Mouse (Mus musculus) small intestine, adult 2 months (tissue): ENCODE data around the gene Adgrf5. TPM values are rescaled to one million over a fixed set of nuclear protein-coding genes. Genes with fewer than 3 reads are reported as not detected.

ENCODE experiments used
- H3K27ac ChIP-seq: fragments of 200-500 bp; 2 replicates; pipeline ENCODE4 v1.5.1; 2012; ENCODE audit warnings: low read depth, low read length, control low read depth, inconsistent platforms; ENCODE audit not compliant: insufficient read depth
- H3K27me3 ChIP-seq: fragments of 200-500 bp; 2 replicates; pipeline ENCODE4 v1.6.1; 2012; ENCODE audit warnings: mild to moderate bottlenecking, moderate library complexity, low read length, inconsistent platforms; ENCODE audit not compliant: control insufficient read depth, insufficient read depth
- H3K36me3 ChIP-seq: fragments of 200-500 bp; 2 replicates; pipeline ENCODE4 v1.6.1; 2012; ENCODE audit warnings: mild to moderate bottlenecking, low read length, control low read depth, inconsistent platforms; ENCODE audit not compliant: control insufficient read depth, insufficient read depth
- H3K4me1 ChIP-seq: fragments of 200-500 bp; 2 replicates; pipeline ENCODE4 v1.6.1; 2012; ENCODE audit warnings: low read length, inconsistent platforms, mixed read lengths; ENCODE audit not compliant: control insufficient read depth, insufficient read depth, insufficient read length
- H3K4me3 ChIP-seq: fragments of 200-500 bp; 2 replicates; pipeline ENCODE4 v1.5.1; 2012; ENCODE audit warnings: low read depth, mild to moderate bottlenecking, control low read depth, inconsistent platforms, low read length, moderate library complexity
- CTCF ChIP-seq: fragments of 200-500 bp; IDR thresholded peaks from 2 replicates; pipeline ENCODE4 v1.5.1; 2012; ENCODE audit warnings: low read depth, mild to moderate bottlenecking, control low read depth, inconsistent platforms, low read length, moderate library complexity, mixed read lengths; ENCODE audit not compliant: insufficient replicate concordance, insufficient read length; ENCODE audit errors: extremely low read depth
- POLR2A ChIP-seq: fragments of 200-500 bp; IDR thresholded peaks from 2 replicates; pipeline ENCODE4 v1.6.1; 2012; ENCODE audit warnings: low read depth, mild to moderate bottlenecking, control low read depth, inconsistent platforms, low read length, moderate library complexity
- WGBS: fragments of 180-500 bp; shearing (Covaris S2); methylation state at CpG from one replicate; pipeline ENCODE4 v1.1.7; 2018; 5-methylcytosine and 5-hydroxymethylcytosine counted together
- polyA plus RNA-seq: library from polyadenylated mRNA; depleted of rRNA; stranded (reverse); fragments of >200 nt; gene quantifications from 2 replicates; pipeline ENCODE4 v1.2.3, GENCODE M21; 2012

The Adgrf5 gene
- polyA plus RNA-seq, 1 experiment: 4.9 TPM

DNA sequence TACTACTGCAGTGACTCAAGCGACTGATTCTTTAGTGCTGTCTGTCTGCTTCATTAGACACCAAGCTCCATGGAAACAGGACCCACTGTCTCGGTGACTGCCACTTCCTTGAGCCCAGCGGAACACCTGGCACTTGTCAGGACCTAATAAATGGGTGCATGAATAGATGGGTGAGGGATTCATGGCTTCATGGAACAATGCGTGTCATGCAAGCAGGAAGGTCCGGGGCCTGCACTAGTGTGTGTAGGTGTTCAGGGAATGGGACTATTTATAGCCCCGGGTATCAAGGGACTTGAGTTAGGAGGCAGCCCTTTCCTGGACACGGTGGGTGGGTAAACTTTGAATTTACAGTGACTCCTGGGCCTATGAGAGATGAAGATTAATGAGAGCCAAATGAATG is 38.4 kb downstream of the Adgrf5 start:
- TF ChIP-seq POLR2A: no peak
- TF ChIP-seq CTCF: no peak
- Histone ChIP-seq H3K4me1 (peaks cover 2% of the 10 kb centered on the region; the same call in 1 of the 2 replicates), H3K27ac (no peak overlapping the region), H3K4me3 (no peak overlapping the region), H3K27me3 (no peaks in the 10 kb centered on the region), H3K36me3 (no peaks in the 10 kb centered on the region)
- 70% methylated on average over 7 of the region's 7 CpGs for WGBS

- Histone ChIP-seq H3K4me3 (no peak overlapping the region), H3K36me3 (no peaks in the 10 kb centered on the region), H3K27ac (no peak overlapping the region), H3K4me1 (peaks cover 2% of the 10 kb centered on the region; the same call in 1 of the 2 replicates), H3K27me3 (no peaks in the 10 kb centered on the region)
- 85% methylated on average over 3 of the region's 3 CpGs for WGBS
- TF ChIP-seq CTCF (no peak), POLR2A (no peak)
Measured at GRCm38 (mm10) chr17:43399151-43399550, 38.9 kb downstream of the Adgrf5 start.

DNA sequence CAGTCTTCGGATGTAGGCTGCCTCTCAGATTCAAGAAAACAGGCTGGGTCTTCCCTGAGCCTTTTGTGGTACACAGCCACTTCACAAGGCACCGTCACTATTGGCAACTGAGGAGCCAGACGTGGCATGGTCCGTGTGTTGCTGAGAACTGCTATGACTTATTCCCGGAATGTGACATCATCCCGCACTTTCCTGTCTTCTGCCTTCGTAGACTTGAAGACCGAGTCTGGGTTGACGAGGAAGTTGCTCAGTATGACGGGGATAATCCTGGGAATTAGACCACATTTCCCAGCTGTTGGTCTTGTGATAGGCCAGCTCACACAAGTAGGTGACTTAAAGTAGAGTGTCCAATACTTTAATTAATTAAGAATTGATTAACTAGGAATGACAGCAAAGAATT is 40.2 kb downstream of the Adgrf5 start:
- Histone ChIP-seq H3K36me3 (no peaks in the 10 kb centered on the region), H3K27ac (no peak overlapping the region), H3K4me1 (peaks cover 2% of the 10 kb centered on the region; the same call in 1 of the 2 replicates), H3K27me3 (no peaks in the 10 kb centered on the region), H3K4me3 (no peak overlapping the region)
- WGBS: 84% methylated on average over 10 of the region's 10 CpGs
- TF ChIP-seq POLR2A (no peak), CTCF (no peak)

- Histone ChIP-seq H3K27me3 (no peaks in the 10 kb centered on the region), H3K36me3 (no peaks in the 10 kb centered on the region), H3K4me3 (no peak overlapping the region), H3K27ac (no peak overlapping the region), H3K4me1 (no peaks in the 10 kb centered on the region)
- WGBS: 28% methylated on average over 6 of the region's 6 CpGs
- TF ChIP-seq POLR2A: no peak
- no peak for TF ChIP-seq CTCF
Measured at GRCm38 (mm10) chr17:43403851-43404250, 43.6 kb downstream of the Adgrf5 start.

- H3K27me3 ChIP-seq: no peaks in the 10 kb centered on the region
Measured at GRCm38 (mm10) chr17:43404408-43404807, 44.2 kb downstream of the Adgrf5 start.

GRCm38 (mm10) chr17:43406321-43406720 is 46.1 kb downstream of the Adgrf5 start:
- no peaks in the 10 kb centered on the region for H3K27me3 ChIP-seq
- TF ChIP-seq CTCF (no peak), POLR2A (no peak)
- no peaks in the 10 kb centered on the region for H3K4me1 ChIP-seq
- no peak overlapping the region for H3K27ac ChIP-seq
- H3K4me3 ChIP-seq: no peak overlapping the region
- WGBS: 57% methylated on average over 3 of the region's 3 CpGs
- H3K36me3 ChIP-seq: no peaks in the 10 kb centered on the region

More at GRCm38 (mm10) chr17:43404408-43404807, 44.2 kb downstream of the Adgrf5 start:
- WGBS: 36% methylated on average over 5 of the region's 5 CpGs
- Histone ChIP-seq H3K4me3 (no peak overlapping the region), H3K27ac (no peak overlapping the region), H3K36me3 (no peaks in the 10 kb centered on the region), H3K4me1 (no peaks in the 10 kb centered on the region)
- no peak for TF ChIP-seq CTCF
- no peak for TF ChIP-seq POLR2A

DNA sequence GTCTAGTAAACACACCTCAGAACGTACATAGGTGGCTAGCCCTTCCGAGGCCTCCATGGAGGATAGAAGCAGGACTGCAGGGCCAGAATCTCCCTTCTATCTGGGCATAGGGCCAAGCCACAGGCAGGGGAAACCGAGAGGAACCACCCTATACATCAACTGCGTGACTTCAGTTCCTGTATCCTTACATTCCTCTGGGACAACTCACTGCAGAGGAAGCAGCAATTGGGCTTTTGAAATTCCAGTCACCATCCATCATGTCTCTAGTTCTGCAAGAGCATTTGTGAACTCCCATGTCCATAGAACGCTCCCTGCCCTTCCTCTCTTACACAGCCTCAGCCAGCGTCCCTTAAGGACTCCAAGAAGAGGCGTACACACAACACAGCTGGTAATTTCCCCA is 47.3 kb downstream of the Adgrf5 start:
- Histone ChIP-seq H3K27me3 (no peaks in the 10 kb centered on the region), H3K4me1 (no peaks in the 10 kb centered on the region), H3K36me3 (no peaks in the 10 kb centered on the region), H3K4me3 (no peak overlapping the region), H3K27ac (no peak overlapping the region)
- WGBS: 53% methylated on average over 7 of the region's 7 CpGs
- no peak for TF ChIP-seq POLR2A
- TF ChIP-seq CTCF: no peak

- H3K27me3 ChIP-seq: no peaks in the 10 kb centered on the region
- H3K36me3 ChIP-seq: no peaks in the 10 kb centered on the region
- TF ChIP-seq POLR2A (no peak), CTCF (no peak)
- no peak overlapping the region for H3K4me3 ChIP-seq
- H3K27ac ChIP-seq: no peak overlapping the region
- 75% methylated on average over 7 of the region's 7 CpGs for WGBS
- no peaks in the 10 kb centered on the region for H3K4me1 ChIP-seq
Measured at GRCm38 (mm10) chr17:43413182-43413581, 52.9 kb downstream of the Adgrf5 start.
